Comparison of ENCODE assay signal across 21 mouse cellular contexts in genomic region chr11:45365343-45365742, GRCm38 (mm10).
"Had no signal": no experiment of that assay in that cellular context is flagged by ENCODE, and none has a peak within 500 bp of the region (broad histone marks: within the 10 kb centered on the region; RNA-seq: fewer than 3 reads in every experiment).

No protein-coding gene starts in this region.

- H3K4me3 ChIP-seq: liver, embryonic 13.5 days; liver, embryonic 15.5 days; midbrain, embryonic 10.5 days; midbrain, embryonic 12.5 days; myocyte; neural tube, embryonic 13.5 days; neural tube, embryonic 15.5 days; stomach, embryonic 15.5 days had no signal

- H3K4me2 ChIP-seq: liver, embryonic 11.5 days; liver, embryonic 13.5 days; liver, embryonic 15.5 days; lung, embryonic 14.5 days; midbrain, embryonic 12.5 days; neural tube, embryonic 13.5 days; neural tube, embryonic 15.5 days; stomach, embryonic 15.5 days had no signal

- H3K9ac ChIP-seq: liver, embryonic 13.5 days; liver, embryonic 15.5 days; lung, embryonic 14.5 days; midbrain, embryonic 12.5 days; neural tube, embryonic 13.5 days; neural tube, embryonic 15.5 days; stomach, embryonic 15.5 days had no signal

- H3K27ac ChIP-seq: liver, embryonic 13.5 days; liver, embryonic 15.5 days; midbrain, embryonic 10.5 days; midbrain, embryonic 12.5 days; neural tube, embryonic 13.5 days; neural tube, embryonic 15.5 days; stomach, embryonic 15.5 days; stomach, postnatal 0 days had no signal

- ATAC-seq: midbrain, embryonic 16.5 days had no signal

- H3K27me3 ChIP-seq: liver, embryonic 13.5 days; liver, embryonic 15.5 days; midbrain, embryonic 12.5 days; neural tube, embryonic 13.5 days; neural tube, embryonic 15.5 days; stomach, embryonic 15.5 days had no signal

- H3K9me3 ChIP-seq: liver, embryonic 13.5 days; liver, embryonic 15.5 days; midbrain, embryonic 10.5 days; midbrain, embryonic 12.5 days; neural tube, embryonic 13.5 days; neural tube, embryonic 15.5 days; stomach, embryonic 15.5 days had no signal

- H3K36me3 ChIP-seq: liver, embryonic 13.5 days; liver, embryonic 15.5 days; midbrain, embryonic 10.5 days; midbrain, embryonic 12.5 days; neural tube, embryonic 13.5 days; neural tube, embryonic 15.5 days; stomach, embryonic 15.5 days had no signal

- H3K4me1 ChIP-seq: liver, embryonic 13.5 days; liver, embryonic 15.5 days; midbrain, embryonic 10.5 days; midbrain, embryonic 12.5 days; neural tube, embryonic 13.5 days; neural tube, embryonic 15.5 days; stomach, embryonic 15.5 days had no signal

- DNase-seq: liver; liver, embryonic 13.5 days; lung, adult 18-20 months; lung, embryonic 14.5 days; lung, postnatal 10 days; lung, postnatal 4 days; midbrain, embryonic 14.5 days; right cerebral cortex, postnatal 25 days; right cerebral cortex, postnatal 4 days; thymus, adult 2 months; thymus, postnatal 36 days had no signal
